Mouse (Mus musculus) kidney, embryonic 14.5 days (tissue): ENCODE results near the gene Tmem115. TPM values are rescaled to one million over a fixed set of nuclear protein-coding genes. Genes with fewer than 3 reads are reported as not detected.

Experiments
- ATAC-seq: fragments of 200-750 bp; cut with Nextera tagmentation; 2 replicates; pipeline ENCODE4 v1.8.0; 2017; ENCODE audit warnings: moderate number of reproducible peaks, mild to moderate bottlenecking, moderate TSS enrichment, moderate library complexity; ENCODE audit not compliant: low FRiP score, low TSS enrichment
- H3K27ac ChIP-seq: fragments of 300-500 bp; sonication (generic); 2 replicates; pipeline ENCODE4 v1.5.1; 2014; ENCODE audit warnings: low read depth, mild to moderate bottlenecking, low read length, moderate library complexity, mixed read lengths
- H3K27me3 ChIP-seq: fragments of 300-500 bp; sonication (generic); 2 replicates; pipeline ENCODE4 v1.6.1; 2014; ENCODE audit warnings: mild to moderate bottlenecking, low read length; ENCODE audit not compliant: control insufficient read depth, insufficient read depth
- H3K36me3 ChIP-seq: fragments of 300-500 bp; sonication (generic); 2 replicates; pipeline ENCODE4 v1.6.1; 2014; ENCODE audit warnings: low read length, mixed read lengths; ENCODE audit not compliant: control insufficient read depth, insufficient read depth
- H3K4me1 ChIP-seq: fragments of 300-500 bp; sonication (generic); 2 replicates; pipeline ENCODE4 v1.6.1; 2014; ENCODE audit warnings: low read length, mixed read lengths; ENCODE audit not compliant: control insufficient read depth, insufficient read depth
- H3K4me2 ChIP-seq: fragments of 300-500 bp; sonication (generic); replicated peaks from 2 replicates; pipeline ENCODE4 v1.6.1; 2014; ENCODE audit warnings: low read depth, mild to moderate bottlenecking, low read length
- H3K4me3 ChIP-seq: fragments of 300-500 bp; sonication (generic); 2 replicates; pipeline ENCODE4 v1.5.1; 2014; ENCODE audit warnings: mild to moderate bottlenecking, low read length
- H3K9ac ChIP-seq: fragments of 300-500 bp; sonication (generic); 2 replicates; pipeline ENCODE4 v1.6.1; 2014; ENCODE audit warnings: low read depth, mild to moderate bottlenecking, low read length, moderate library complexity
- H3K9me3 ChIP-seq: fragments of 300-500 bp; sonication (generic); 2 replicates; pipeline ENCODE4 v1.6.1; 2016; ENCODE audit warnings: low read length; ENCODE audit not compliant: control insufficient read depth
- WGBS: fragments of 180-500 bp; shearing (Covaris S2); extraction: QIAGEN DNeasy Blood & Tissue Kit; methylation state at CpG from one replicate; pipeline ENCODE4 v1.1.7; 2014; 5-methylcytosine and 5-hydroxymethylcytosine counted together
- polyA plus RNA-seq: library from polyadenylated mRNA; unstranded; fragments of >200 nt; fragmentation: Nextera tagmentation; extraction: Ambion mirVana; gene quantifications from 2 replicates; pipeline ENCODE4 v1.2.1, GENCODE M21; 2014

Gene Tmem115
- polyA plus RNA-seq, 1 experiment from 2014 or later = 49.9 TPM

- Histone ChIP-seq H3K4me2 (no peak overlapping the region), H3K27ac (no peak overlapping the region), H3K4me1 (peaks cover 19% of the 10 kb centered on the region; the same call in 1 of the 2 replicates), H3K36me3 (peaks cover 18% of the 10 kb centered on the region), H3K9ac (no peak overlapping the region), H3K4me3 (no peak overlapping the region), H3K9me3 (no peaks in the 10 kb centered on the region), H3K27me3 (no peaks in the 10 kb centered on the region)
- WGBS = 93% methylated on average over 12 of the region's 12 CpGs
- ATAC-seq = no peak
Observed at GRCm38 (mm10) chr9:107544729-107545128, 11.0 kb downstream of the Tmem115 start.

GRCm38 (mm10) chr9:107545199-107545598 is 11.5 kb downstream of the Tmem115 start:
- Histone ChIP-seq H3K4me3 (no peak overlapping the region), H3K9me3 (no peaks in the 10 kb centered on the region), H3K36me3 (peaks cover 14% of the 10 kb centered on the region), H3K9ac (no peak overlapping the region), H3K4me2 (no peak overlapping the region), H3K27me3 (no peaks in the 10 kb centered on the region), H3K4me1 (peaks cover 19% of the 10 kb centered on the region; the same call in 1 of the 2 replicates), H3K27ac (no peak overlapping the region)
- 86% methylated on average over 10 of the region's 10 CpGs for WGBS
- no peak for ATAC-seq

- ATAC-seq = no peak
- Histone ChIP-seq H3K4me2 (no peak overlapping the region), H3K27me3 (no peaks in the 10 kb centered on the region), H3K9me3 (no peaks in the 10 kb centered on the region), H3K27ac (no peak overlapping the region), H3K36me3 (peaks cover 14% of the 10 kb centered on the region), H3K4me3 (no peak overlapping the region), H3K9ac (no peak overlapping the region), H3K4me1 (peaks cover 21% of the 10 kb centered on the region; the same call in 1 of the 2 replicates)
- 6% methylated on average over 3 of the region's 3 CpGs for WGBS
Observed at GRCm38 (mm10) chr9:107545602-107546001, 11.9 kb downstream of the Tmem115 start.

GRCm38 (mm10) chr9:107547026-107547425 is 13.3 kb downstream of the Tmem115 start, which contains the start of gene Zmynd10:
TSS of gene Zmynd10 (plus strand) at chr9:107547298.
- Histone ChIP-seq H3K4me3 (peak within 1 kb of the TSS; percentile 1; the same call in 1 of the 2 replicates), H3K4me1 (peaks cover 34% of the 10 kb centered on the region; the same call in 1 of the 2 replicates), H3K9ac (0 out of 2 replicates have a peak within 1 kb of the TSS, but pooled peaks have one; percentile 0), H3K27ac (0 out of 2 replicates have a peak within 1 kb of the TSS, but pooled peaks have one; percentile 24), H3K9me3 (no peaks in the 10 kb centered on the region), H3K4me2 (peak within 1 kb of the TSS; percentile 24), H3K36me3 (peaks cover 14% of the 10 kb centered on the region), H3K27me3 (no peaks in the 10 kb centered on the region)
- WGBS = 4% methylated on average over 20 of the region's 20 CpGs
- peak; percentile 53 for ATAC-seq

GRCm38 (mm10) chr9:107547957-107548356 is 14.2 kb downstream of the Tmem115 start:
- H3K4me2 ChIP-seq = no peak overlapping the region
- H3K27ac ChIP-seq = no peak overlapping the region
- peaks cover 37% of the 10 kb centered on the region; the same call in 1 of the 2 replicates for H3K4me1 ChIP-seq
- H3K9me3 ChIP-seq = no peaks in the 10 kb centered on the region
- no peaks in the 10 kb centered on the region for H3K27me3 ChIP-seq
- no peak overlapping the region for H3K4me3 ChIP-seq
- H3K36me3 ChIP-seq = peaks cover 14% of the 10 kb centered on the region
- no peak for ATAC-seq
- no peak overlapping the region for H3K9ac ChIP-seq
- 82% methylated on average over 5 of the region's 5 CpGs for WGBS

- no peak overlapping the region for H3K4me3 ChIP-seq
- H3K9me3 ChIP-seq = no peaks in the 10 kb centered on the region
- WGBS = 82% methylated on average over 10 of the region's 10 CpGs
- no peak overlapping the region for H3K4me2 ChIP-seq
- peaks cover 43% of the 10 kb centered on the region for H3K4me1 ChIP-seq
- H3K27ac ChIP-seq = no peak overlapping the region
- H3K36me3 ChIP-seq = peaks cover 14% of the 10 kb centered on the region
- no peak for ATAC-seq
- no peak overlapping the region; the same call in 1 of the 2 replicates for H3K9ac ChIP-seq
- no peaks in the 10 kb centered on the region for H3K27me3 ChIP-seq
Observed at GRCm38 (mm10) chr9:107548820-107549219, 15.1 kb downstream of the Tmem115 start.

GRCm38 (mm10) chr9:107549297-107550074 is 15.7 kb downstream of the Tmem115 start:
- no peaks in the 10 kb centered on the region for H3K27me3 ChIP-seq
- H3K36me3 ChIP-seq = peaks cover 9% of the 10 kb centered on the region; the same call in 1 of the 2 replicates
- H3K9ac ChIP-seq = no peak overlapping the region; the same call in 1 of the 2 replicates
- no peak for ATAC-seq
- peaks cover 43% of the 10 kb centered on the region for H3K4me1 ChIP-seq
- no peak overlapping the region for H3K4me2 ChIP-seq
- H3K4me3 ChIP-seq = no peak overlapping the region
- no peak overlapping the region for H3K27ac ChIP-seq
- 77% methylated on average over 20 of the region's 20 CpGs for WGBS
- no peaks in the 10 kb centered on the region for H3K9me3 ChIP-seq

GRCm38 (mm10) chr9:107550491-107551116 is 16.9 kb downstream of the Tmem115 start:
- no peaks in the 10 kb centered on the region for H3K9me3 ChIP-seq
- peak overlapping the region; percentile 87 for H3K4me2 ChIP-seq
- no peaks in the 10 kb centered on the region for H3K36me3 ChIP-seq
- no peak for ATAC-seq
- H3K9ac ChIP-seq = peak overlapping the region; percentile 67; the same call in 1 of the 2 replicates
- WGBS = 26% methylated on average over 23 of the region's 23 CpGs
- peak overlapping the region; percentile 69; the same call in 1 of the 2 replicates for H3K27ac ChIP-seq
- no peaks in the 10 kb centered on the region for H3K27me3 ChIP-seq
- peaks cover 44% of the 10 kb centered on the region for H3K4me1 ChIP-seq
- H3K4me3 ChIP-seq = peak overlapping the region; percentile 63
